Mouse (Mus musculus) testis, postnatal 10 days (tissue): Measurements from ENCODE around the gene Gpr19.
A peak's percentile ranks its signal among the peaks of the same experiment; 100 is the strongest.

ENCODE experiments used
- DNase-seq: peaks from one replicate; pipeline ENCODE4 v3.0.0; 2021; ENCODE audit warnings: low spot score

Gene Gpr19

DNA sequence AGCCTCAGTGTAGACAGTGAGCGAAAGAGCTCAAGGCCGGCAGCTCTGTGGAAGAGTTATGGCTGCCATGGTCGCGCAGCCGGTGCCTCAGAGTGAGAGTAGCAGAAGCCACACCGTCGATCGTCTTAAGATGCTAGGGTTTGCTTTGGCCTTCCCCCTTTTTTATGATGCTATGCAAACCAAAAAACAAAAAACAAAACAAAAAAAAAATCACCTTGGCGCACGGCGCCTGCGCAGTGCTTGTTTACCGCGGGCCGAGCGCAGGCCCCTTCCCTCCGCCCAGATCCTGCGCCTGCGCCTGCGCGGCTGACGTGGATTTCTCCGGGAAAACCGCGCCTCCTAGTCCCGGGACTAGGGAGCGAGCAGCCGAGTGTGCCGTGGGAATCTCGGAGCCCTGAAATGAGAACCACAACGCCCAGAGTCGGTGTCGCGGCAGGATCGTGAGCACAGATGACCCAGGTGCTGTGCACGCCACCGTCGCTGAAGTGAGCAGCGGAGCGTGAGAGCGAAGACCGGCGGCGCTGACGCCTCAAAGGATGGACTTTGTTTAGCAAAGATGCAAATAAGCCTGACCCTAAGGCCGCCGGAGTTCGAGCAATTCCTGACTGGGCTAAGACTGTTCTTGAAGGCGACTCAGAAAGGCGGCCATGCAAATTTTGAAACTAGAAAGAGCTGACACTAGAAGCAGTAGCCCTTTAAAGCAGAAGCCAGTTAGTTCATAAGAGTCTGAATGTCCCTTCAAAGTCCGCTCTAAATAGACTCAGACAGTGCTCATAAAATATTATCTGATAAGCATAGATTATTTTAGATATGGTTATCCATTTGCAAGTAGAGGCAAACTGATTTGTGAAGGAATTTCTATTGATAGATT, at the start of gene Gpr19:
Gene Gpr19 (minus strand): TSS at position 484 of the 871 bp plus-strand sequence.
- peak; percentile 93 for DNase-seq

DNA sequence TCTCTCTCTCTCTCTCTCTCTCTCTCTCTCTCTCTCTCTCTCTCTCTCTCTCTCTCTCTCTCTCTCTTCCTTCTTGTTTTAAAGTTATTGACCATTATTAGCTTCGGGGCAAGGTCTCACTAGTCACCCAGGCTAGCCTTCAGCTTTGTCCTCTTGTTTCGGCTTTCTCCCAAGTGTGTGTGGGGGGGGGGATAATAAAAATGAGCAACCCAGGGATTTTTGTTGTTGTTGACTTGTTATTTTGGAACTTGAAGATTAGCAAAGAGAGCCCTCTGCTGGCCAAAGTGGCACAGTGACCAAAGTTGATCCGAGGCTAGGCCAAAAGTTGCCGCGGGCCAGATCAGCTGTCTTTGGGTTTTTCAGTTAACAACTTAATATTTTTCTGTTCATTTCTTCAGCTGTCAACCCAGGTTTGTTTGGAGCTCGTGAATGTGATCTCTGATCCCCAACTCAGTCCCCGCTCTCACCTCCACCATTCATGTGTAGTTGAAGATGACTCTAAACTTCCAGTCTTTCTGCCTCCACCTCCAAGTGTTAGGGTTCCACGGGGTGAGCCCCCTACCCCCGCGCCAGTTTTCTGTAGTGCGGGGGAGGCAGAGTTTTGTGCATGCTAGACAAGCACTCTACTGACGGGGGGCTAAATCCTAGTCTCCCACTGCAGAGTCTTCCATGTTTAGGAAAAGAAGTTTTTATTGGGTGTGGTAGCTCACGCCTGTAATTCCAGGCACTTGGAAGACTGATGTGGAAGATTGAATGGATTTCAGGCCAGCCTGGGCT, 49.1 kb upstream of the Gpr19 start:
- peak; percentile 79 for DNase-seq

DNA sequence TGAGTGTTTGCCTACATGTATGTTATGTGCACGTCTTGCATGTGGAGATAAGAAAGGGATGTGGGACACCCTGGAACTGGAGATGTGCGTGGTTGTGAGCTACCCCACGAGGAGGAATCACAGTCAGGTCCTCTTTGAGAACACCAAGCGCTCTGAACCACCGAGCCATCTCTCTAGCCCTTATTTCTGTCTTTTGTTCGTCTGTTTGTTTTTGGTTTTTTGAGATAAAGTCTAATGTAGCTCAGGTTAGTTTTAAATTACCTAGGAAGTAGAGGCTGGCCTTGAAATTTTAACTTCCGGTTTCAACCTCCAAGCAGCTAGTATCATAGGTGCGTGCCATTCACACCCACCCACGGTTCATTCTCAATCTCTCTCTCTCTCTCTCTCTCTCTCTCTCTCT, 48.5 kb upstream of the Gpr19 start:
- no peak for DNase-seq

DNA sequence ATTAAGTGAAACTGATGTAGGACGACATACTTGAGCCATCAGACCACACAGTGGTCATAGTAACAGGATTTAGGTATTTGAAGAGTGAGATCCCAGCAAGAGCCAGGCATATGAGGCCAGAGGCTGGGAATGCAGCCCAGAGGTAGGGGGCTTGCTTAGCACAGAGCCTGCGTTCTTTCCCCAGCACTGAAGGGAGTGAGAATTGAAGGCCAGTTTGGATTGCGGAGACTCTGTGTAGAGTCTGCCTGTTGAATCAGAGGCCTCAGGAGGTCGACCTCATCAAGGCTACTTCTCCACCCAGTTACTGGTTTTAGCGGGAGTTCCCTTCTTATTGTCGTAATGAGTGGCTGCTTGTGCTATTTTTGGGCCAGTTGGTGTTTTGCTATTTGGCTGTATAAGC, 47.7 kb upstream of the Gpr19 start:
- no peak for DNase-seq

DNA sequence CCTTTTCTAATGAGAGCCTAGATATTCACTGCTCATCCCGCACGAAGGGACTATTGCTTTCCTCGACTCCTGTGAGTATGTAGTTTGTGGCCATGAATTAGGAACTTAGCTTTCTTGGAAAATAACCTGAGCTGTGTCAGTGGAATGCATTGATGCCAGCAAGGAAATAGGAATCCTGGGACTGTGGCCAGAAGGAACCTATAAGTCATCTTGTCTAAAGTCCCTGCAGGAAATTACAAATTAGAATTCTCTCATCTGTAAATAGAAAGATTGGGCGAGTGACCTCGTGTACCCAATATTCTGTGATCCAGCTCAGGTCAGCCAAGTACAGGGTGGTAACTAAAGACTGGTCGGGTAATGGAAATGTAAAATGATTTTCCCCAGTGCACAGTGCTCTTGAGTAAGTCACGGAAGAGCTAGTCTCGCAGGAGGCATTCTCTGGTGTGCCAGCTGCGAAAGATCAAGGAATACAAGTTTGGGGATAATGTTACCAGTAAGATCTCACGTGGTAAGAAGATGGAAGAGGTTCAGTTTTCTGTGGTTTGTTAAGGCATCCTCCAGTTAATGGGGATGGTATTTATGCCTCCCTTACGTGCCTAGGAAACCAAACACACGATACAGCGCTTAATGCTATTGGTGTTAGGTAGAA, 45.5 kb upstream of the Gpr19 start:
- no peak for DNase-seq

DNA sequence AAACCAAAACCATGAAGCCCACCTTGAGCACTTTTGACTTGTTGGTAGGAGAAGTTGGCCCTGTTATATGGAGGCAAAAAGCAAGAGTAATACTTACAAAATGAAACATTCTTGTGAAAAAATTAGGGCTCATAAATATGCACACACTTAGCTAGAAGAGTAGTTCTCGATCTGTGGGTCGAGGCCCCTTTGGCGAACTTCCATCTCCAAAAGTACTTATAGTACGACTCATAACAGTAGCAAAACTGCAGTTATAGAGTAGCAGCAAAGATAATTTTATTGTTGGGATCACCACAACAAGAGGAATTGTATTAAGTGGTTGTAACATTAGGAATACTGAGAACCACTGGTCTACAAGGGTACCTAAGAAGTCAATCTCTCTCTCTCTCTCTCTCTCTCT, 41.4 kb upstream of the Gpr19 start:
- no peak for DNase-seq

DNA sequence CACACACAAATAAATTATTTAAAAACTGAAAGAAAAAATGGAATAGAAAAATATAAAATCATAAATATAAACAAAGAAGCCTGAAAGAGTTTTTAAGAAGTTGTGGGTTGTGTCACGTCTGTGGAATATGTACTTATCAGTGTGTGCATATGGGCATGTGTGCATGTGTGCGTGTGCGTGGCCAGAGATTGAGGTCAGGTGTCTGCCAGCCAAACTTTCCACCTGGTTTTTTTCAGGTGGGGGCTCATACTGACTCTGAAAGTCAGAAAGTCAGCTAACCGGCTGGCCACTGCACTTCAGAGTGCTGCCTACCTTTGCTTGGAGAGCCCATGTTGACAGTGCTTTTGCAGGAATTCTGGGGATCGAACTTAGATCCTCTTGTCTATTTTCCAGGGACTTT, 35.9 kb upstream of the Gpr19 start:
- DNase-seq, result no peak

DNA sequence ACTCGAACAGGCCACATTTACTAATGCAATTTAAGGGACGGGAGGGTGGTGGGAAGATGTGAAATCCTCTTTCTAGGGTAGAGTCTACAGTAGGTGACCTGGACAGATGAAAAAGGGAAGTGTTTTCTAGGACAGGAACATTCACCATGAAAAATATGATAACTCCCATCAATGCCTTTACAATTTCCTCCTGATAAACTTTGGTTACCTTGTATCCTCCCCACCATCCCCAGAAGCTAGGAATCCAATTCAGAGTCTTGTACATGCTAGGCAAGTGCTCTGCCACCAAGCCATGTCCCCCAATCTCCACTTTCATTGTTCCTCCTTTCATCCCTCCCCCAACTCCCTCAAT, 34.8 kb upstream of the Gpr19 start:
- no peak for DNase-seq

DNA sequence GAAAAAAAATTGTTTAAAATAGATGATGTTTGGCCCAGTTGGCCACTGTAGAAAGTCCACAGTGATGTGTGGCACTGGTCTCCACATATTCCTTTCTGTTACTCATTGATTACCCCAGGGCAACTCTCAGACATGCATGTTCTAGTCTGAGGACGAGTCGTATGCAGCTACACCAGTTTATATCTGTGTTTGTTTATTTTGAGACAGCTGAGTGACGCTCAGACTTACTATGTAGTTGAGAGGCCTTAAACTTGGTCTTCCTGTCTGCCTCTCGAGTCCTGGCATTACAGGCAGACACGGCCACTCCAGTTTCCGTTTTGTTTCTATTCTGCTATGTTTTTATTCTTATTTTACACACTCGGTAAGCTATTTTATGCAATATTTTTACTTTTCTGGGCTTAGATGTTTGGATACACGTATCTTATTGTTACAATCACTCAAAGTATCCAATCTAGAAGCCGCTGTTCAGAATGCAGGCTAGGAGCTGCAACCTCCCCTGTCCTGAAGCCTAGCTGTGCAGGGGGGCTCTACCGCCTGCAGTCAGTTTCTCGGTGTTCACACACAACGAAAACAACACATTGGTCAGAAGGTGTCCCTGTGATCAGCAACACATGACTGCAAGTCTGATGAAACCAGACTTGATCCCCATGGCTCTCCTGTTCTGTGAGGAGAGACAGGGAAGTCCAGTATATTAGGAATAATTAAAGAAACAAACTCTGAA, 34.3 kb upstream of the Gpr19 start:
- DNase-seq, result no peak

DNA sequence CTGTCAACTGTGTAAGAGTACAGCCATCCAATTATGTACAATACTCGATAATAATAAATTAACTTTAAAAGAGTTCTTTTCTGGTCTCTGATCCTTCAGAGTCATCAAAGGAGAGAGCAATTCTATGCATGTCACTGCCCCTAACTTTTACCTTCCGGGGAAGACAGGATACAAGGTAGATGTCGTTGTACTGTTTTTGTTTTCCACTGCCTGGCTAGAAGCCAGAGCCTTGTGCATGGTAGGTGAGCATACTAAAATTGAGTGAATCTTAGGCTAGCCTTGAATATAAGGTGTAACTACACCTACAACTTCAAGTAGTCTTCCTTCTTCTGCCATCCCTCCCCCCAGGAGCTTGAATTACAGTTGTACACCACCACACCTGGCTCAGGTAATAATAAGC, 32.8 kb upstream of the Gpr19 start:
- DNase-seq, result no peak

DNA sequence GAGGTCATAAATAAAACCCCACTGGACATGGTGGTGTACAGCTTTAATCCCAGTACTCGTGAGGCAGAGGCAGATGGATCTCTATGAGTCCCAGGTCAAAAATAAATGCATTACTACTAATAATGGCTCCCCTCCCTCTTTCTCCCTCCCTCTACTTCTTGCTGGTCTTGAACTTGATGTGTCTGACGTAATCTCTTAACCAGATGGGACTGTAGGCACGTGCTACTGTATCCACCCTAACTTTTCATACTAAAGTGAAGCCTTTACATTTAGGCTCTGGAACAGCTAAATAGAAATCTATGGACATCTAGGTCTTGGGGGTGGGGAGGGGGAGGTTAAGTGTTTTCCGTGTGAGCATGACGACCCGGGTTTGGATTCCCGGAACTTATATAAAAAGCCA, 32.0 kb upstream of the Gpr19 start:
- DNase-seq, result no peak

DNA sequence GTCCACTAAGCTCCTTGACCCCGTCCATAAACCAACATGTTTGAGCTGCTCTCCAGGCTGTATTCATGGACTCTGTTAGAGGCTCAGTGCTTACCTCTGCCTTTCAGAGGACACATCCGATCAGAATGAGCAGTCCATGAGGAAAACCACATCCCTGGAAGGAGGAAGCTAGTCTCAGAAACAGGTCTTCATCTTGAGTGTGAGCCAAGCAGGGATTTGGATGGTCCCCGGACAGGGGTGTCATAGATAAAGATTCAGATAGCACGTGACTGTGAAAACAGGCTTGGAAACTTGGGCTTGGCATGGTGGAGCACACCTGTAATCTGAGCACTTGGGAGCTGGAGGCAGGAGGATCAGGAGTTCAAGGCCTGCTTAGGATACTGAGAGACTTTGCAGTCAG, 31.5 kb upstream of the Gpr19 start:
- no peak for DNase-seq

DNA sequence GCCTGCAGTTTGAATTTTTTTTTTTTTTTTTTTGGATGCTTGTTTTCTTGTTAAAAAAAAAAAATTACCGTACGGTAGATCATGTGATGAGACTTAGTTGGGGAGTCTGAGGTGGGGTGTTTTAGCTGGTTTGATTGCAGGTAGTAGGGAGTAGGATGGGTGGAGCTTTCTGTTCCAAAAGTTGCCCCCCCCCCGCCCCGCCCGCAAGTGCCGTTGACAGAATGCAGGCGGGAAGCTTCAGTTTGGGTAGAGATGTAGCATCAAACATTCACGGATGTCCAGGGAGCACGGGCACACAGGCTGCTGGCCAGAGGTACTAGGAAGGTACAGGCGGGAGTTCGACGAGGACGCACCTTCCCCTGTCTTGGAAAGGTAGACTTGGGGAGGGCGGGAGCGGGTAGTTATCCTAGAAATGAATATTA, 30.5 kb upstream of the Gpr19 start:
- DNase-seq, result no peak

DNA sequence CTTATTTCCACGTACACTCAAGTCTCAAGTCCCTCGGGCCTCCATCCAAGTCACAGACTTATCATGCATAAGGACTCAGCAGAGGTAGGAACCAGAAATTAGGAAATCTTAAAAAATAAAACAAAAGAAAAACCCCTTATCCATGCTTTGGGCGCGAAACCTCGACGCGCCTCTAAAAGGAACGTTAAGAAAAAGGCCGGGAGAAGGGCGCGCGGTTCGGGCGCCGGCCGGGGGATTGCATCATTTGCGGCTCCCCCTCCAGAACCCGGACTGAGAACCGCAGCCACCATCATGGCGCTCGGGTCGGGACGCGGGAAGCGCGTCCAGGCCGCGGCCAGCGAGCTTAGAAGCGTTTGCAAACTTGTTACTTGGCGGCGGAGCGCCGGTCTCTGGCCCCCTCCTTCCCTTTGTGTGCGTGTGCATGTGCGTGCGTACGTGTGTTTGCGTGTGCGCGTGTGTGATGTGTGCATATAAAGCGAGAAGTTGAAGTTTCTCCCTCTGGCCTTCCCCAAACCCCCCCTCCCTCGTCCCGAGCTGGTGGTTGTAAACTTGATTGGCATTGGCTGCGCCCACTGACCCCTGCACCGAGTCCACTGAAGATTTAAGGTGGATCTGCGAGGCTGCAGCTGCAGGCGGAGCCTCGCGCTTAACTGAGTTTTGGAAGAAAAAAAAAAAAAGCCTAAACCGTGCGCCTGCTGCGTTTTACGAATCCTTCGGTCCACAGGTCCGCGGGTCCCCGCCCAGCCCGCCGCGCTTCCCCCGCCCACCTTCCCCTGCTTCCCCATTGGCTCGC, 29.9 kb upstream of the Gpr19 start:
- peak; percentile 83 for DNase-seq

DNA sequence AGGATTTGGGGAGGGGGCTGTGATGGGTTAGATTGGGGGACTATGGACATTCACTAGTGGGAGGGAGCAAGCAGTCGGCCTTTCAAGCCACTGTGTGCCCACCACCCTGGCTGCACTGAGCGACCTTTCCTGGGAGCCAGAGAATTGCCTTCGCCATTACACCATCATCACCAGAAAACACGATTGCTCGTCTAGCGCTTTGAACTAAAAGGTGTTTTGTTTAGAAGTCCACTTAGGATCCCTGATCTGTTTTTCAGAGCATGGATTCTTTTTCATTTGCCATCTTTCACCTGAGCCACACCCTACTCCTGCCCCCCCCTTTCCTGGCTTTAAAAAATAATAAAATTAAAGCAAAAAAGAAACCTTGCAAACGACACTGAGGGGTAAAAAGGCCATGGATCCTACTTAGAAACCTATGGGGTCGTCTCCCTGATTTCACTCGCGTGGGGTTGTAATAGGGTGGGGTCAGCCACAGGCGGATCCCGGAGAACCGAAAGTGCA, 29.3 kb upstream of the Gpr19 start:
- no peak for DNase-seq

DNA sequence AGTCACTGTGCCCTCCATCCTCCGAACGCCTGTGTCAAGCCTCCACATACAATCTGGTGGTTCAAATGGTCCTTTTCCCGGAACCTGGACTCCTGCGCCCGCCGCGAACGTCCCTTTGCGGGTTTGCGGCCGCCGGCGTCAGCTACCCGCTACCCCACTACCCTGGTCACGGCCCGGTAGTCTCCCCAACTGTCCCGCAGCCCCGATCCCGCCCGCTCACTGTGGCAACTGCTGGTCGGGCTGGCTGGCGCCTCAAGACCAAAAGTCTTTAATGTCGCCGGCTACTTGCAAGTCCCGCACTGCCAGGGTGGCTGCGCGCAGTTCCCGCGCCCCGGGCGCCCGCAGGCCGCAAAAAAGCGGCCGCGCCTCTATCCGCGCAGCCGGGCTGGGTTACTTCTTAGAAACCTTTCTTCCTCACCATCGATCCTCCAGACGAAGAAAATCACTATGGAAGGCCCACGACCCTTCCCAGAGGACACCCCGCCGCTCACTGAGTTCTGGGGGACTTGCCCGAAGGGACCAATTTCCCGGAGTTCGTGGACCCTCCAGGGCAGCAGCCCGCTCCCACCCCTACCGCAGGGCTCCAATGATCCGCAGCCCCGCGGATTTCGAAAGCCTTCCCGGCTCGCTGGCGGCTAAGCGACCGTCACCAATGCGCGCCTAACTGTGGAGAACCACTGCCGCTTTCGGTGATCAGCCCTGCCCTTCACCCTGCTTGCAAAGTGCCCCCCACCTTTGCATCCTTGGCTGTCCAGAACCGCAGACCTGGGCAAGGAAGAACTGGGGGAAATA, 28.6 kb upstream of the Gpr19 start:
- DNase-seq, result peak; percentile 72

DNA sequence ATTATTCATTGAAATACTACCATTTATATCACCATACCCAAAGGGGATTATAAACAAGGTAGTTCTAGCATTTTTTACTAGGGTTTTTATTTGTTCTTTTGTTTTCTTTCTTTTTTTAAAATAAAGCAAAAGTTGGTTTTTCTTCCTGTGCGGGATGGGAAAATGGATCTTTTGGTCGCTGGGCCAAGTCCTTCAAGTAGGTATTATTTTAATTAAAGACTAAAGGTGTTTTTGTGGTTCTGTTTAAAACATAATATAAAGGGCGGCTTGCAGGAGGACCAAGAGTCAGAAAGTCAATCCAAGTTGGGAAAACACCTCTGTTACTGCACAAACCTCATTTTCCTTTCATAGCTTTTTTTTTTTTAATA, 27.9 kb upstream of the Gpr19 start:
- DNase-seq, result no peak

DNA sequence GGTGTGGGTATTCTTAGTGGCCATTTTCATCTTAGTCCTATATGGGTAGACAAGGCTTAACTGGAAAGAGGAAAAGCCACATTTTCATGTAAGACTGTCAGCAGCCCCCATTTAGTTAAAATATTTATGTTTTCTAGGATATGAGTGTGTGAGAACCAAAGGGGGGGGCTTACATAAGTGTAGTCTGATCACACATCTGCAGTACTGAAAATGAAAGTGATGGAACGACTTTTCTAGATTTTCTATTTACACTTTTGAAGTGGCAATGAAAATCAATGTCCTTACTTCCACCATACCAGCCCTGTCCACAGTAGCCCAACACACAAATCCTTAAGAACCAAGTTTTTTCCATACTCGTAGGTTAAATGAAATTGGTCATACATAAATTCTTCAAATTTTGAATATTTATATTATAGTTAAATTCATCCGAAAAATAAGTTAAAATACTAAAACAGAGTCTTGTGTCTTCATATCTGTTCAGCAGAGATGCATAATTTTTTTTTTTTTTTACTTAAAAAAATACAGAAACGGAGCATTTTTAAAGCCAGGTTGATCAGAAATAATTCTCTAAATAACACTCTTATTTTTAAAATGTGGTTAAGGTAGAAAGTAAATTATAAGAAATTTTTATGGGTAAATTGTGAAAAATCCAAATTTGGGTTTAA, 27.4 kb upstream of the Gpr19 start:
- DNase-seq, result no peak

DNA sequence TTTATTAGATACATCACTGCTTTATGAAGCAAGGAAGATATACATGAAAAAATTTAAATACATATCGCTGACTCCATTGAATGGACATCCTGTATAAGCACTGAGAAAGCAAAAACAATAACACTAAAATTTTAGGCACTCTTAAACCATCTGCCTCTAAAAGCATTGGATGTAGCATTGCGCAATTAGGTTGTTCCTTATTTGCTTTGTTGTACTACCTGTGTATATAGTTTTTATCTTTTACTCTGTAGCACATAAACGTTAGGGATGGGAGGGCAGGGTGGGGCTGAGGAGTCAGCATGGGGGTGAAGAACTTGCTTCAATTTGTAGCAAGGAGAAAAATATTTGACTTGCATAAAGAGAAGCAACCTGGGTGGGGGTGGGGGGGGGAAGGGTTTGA, 25.9 kb upstream of the Gpr19 start:
- DNase-seq, result no peak

DNA sequence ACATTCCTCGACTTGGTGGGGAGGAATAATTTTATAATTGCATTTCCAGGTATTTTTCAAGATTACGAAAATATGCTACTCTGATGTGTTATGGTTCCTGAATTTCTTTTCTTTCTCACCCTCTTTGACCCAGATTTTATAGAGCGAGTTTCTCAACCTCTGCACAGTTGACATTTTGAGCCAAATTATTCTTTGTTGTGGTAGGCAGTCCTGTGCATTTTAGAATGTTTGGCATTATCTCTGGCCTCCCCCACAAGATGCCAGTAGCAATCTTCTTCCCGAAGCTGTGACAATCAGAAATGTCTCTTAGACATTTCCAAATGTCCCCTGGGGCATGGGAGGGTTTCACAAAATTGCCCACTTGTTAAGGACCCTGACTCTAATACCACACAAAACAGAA, 25.3 kb upstream of the Gpr19 start:
- no peak for DNase-seq
